Mouse (Mus musculus) embryonic fibroblast, embryonic 13.5 days (primary cell): ENCODE data around the gene Snx14.

ENCODE experiments used
- CTCF ChIP-seq: IDR thresholded peaks from 2 replicates; pipeline ENCODE4 v1.5.1; 2011; ENCODE audit warnings: mild to moderate bottlenecking, control low read depth, low read length, moderate library complexity, borderline replicate concordance; ENCODE audit not compliant: insufficient read depth
- POLR2A ChIP-seq: IDR thresholded peaks from 2 replicates; pipeline ENCODE4 v1.6.1; 2011; ENCODE audit warnings: low read depth, mild to moderate bottlenecking, control low read depth, low read length, moderate library complexity

DNA sequence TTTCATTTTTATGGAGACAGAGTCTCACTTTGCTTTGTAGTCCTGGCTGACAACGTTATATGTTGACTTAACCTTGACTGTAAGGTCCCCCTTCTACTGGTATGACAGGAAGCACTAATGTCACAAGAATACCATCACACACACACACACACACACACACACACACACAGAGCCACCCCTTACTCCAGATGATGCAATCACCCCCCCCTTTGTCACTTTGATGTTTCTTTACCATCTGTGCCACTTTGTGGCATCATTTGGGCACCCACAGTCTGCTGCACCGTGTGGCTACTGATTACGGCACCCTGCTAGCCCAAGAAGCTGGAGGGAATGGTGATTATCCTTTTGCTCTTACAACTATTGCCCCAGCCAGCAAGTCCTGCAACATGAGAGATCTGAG is 81.6 kb downstream of the Snx14 start:
- TF ChIP-seq CTCF (no peak), POLR2A (no peak)
